Mouse (Mus musculus): ENCODE data around the gene Apol6. TPM values are rescaled to one million over a fixed set of nuclear protein-coding genes. Genes with fewer than 3 reads are reported as not detected.
A peak's percentile ranks its signal among the peaks of the same experiment; 100 is the strongest.

The Apol6 gene
- total and polyA plus RNA-seq, 2 experiments from 2014 or later: 0.11 TPM; not detected in 1

- Histone ChIP-seq H3K9me3 (replicated peaks; ENCODE audit: control insufficient read depth, low read length) (no peaks in the 10 kb centered on the region), H3K27ac (ENCODE audit: low read depth) (no peak overlapping the region), H3K36me3 (replicated peaks; ENCODE audit: control insufficient read depth, insufficient read depth, low read length) (no peaks in the 10 kb centered on the region), H3K4me1 (ENCODE audit: control insufficient read depth, insufficient read depth) (peaks cover 6% of the 10 kb centered on the region), H3K4me2 (ENCODE audit: low read depth, low read length) (no peak overlapping the region), H3K9ac (replicated peaks; ENCODE audit: low read depth, low read length) (no peak overlapping the region), H3K4me3 (ENCODE audit: low read depth, low read length) (no peak overlapping the region), H3K27me3 (ENCODE audit: control insufficient read depth, insufficient read depth, low read length) (no peaks in the 10 kb centered on the region)
- DNase-seq (ENCODE audit: low spot score) (no peak), ATAC-seq (ENCODE audit: insufficient read depth, low read depth) (no peak)
- TF ChIP-seq EP300 (IDR thresholded peaks at IDR 0.05; ENCODE audit: low read depth) (no peak), CTCF (IDR thresholded peaks at IDR 0.05; ENCODE audit: low read depth) (no peak)
- WGBS: 33% methylated on average over 1 of the region's 1 CpGs
Observed at GRCm38 (mm10) chr15:77052176-77052575, 7.6 kb downstream of the Apol6 start.

GRCm38 (mm10) chr15:77053021-77053420, 8.5 kb downstream of the Apol6 start:
- H3K27ac ChIP-seq (ENCODE audit: low read depth): no peak overlapping the region

DNA sequence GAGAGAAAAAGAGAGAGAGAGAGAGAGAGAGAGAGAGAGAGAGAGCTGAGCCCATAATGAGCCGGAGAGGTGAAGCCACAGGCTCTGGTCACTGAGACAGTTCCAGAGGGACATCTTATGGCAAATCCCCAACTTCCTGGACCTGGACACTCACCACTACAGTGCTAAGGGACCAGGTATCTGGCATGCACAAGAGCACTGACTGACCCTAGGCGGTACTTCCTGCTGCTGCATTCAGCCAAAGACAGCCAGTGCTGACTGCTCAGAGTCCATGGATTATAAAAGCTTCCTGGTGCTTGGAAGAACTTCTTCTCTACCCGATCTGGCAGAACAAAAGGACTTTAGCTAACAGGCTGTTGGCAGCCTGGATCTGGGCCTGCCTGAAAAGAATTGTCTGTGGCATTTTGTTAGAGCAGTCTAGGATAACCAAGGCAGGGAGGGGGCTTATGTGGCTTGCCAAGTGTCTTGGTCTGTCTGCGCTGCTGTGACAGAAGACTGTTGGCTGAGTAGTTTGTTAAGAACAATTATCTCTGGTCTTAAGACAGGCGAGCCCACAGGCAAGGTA, 10.2 kb downstream of the Apol6 start:
- 64% methylated on average over 5 of the region's 5 CpGs for WGBS
- Histone ChIP-seq H3K9ac (replicated peaks; ENCODE audit: low read depth, low read length) (no peak overlapping the region), H3K27ac (ENCODE audit: low read depth) (peak overlapping the region; percentile 34), H3K27me3 (ENCODE audit: control insufficient read depth, insufficient read depth, low read length) (no peaks in the 10 kb centered on the region), H3K36me3 (replicated peaks; ENCODE audit: control insufficient read depth, insufficient read depth, low read length) (no peaks in the 10 kb centered on the region), H3K4me1 (ENCODE audit: control insufficient read depth, insufficient read depth) (peaks cover 6% of the 10 kb centered on the region), H3K4me2 (ENCODE audit: low read depth, low read length) (no peak overlapping the region), H3K4me3 (ENCODE audit: low read depth, low read length) (no peak overlapping the region), H3K9me3 (replicated peaks; ENCODE audit: control insufficient read depth, low read length) (no peaks in the 10 kb centered on the region)
- TF ChIP-seq CTCF (IDR thresholded peaks at IDR 0.05; ENCODE audit: low read depth): no peak
- TF ChIP-seq EP300 (IDR thresholded peaks at IDR 0.05; ENCODE audit: low read depth): no peak
- ATAC-seq (ENCODE audit: insufficient read depth, low read depth) (no peak), DNase-seq (ENCODE audit: low spot score) (no peak)

More at GRCm38 (mm10) chr15:77053021-77053420, 8.5 kb downstream of the Apol6 start:
- Histone ChIP-seq H3K27me3 (ENCODE audit: control insufficient read depth, insufficient read depth, low read length) (no peaks in the 10 kb centered on the region), H3K9me3 (replicated peaks; ENCODE audit: control insufficient read depth, low read length) (no peaks in the 10 kb centered on the region), H3K9ac (replicated peaks; ENCODE audit: low read depth, low read length) (no peak overlapping the region), H3K4me3 (ENCODE audit: low read depth, low read length) (no peak overlapping the region), H3K4me2 (ENCODE audit: low read depth, low read length) (no peak overlapping the region), H3K4me1 (ENCODE audit: control insufficient read depth, insufficient read depth) (peaks cover 6% of the 10 kb centered on the region), H3K36me3 (replicated peaks; ENCODE audit: control insufficient read depth, insufficient read depth, low read length) (no peaks in the 10 kb centered on the region)
- TF ChIP-seq EP300 (IDR thresholded peaks at IDR 0.05; ENCODE audit: low read depth): no peak
- no peak for TF ChIP-seq CTCF (IDR thresholded peaks at IDR 0.05; ENCODE audit: low read depth)
- 94% methylated on average over 1 of the region's 1 CpGs for WGBS
- DNase-seq (ENCODE audit: low spot score) (no peak), ATAC-seq (ENCODE audit: insufficient read depth, low read depth) (no peak)

DNA sequence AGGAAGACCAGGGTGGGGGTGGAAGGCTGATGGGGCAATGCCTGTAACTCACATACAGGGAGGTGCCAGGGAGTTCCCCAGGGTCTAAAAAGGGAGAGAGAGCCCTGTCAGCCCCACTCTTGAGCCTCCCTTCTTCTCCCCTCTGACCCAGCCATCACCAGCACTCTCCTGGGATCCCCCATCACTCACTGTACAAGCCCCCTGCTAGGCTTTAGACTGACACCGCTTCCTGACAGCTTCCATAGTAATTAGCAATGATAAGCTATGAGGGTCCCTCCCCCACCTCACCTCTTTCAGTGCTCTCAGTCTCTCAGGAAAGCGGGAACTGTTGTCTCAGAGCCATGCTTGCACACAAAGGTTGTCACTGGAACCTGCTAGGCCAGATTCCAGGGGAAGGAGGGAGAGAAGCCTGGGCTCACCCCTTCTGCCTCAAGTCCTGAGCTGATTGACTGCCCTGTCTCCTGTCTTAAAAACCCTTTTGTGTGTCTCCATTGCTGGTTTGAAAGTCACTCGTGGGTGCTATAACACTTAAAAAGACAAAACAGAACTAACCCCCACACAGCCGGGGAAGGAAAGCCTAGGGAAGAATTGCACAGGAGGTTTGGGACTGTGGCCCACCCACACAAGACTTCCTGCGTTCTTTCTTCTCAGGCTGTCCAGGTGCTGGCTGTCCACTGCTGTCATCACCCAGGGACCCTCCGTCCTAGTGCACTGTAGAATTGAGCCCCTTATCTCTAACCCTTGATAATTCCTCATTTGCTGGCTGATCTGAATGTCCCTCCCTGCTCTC, 11.7 kb downstream of the Apol6 start:
- Histone ChIP-seq H3K4me1 (ENCODE audit: control insufficient read depth, insufficient read depth) (peaks cover 6% of the 10 kb centered on the region), H3K9ac (replicated peaks; ENCODE audit: low read depth, low read length) (peak overlapping the region; percentile 30; the same call in 1 of the 2 replicates), H3K4me2 (ENCODE audit: low read depth, low read length) (no peak overlapping the region), H3K36me3 (replicated peaks; ENCODE audit: control insufficient read depth, insufficient read depth, low read length) (no peaks in the 10 kb centered on the region), H3K9me3 (replicated peaks; ENCODE audit: control insufficient read depth, low read length) (no peaks in the 10 kb centered on the region), H3K27me3 (ENCODE audit: control insufficient read depth, insufficient read depth, low read length) (no peaks in the 10 kb centered on the region), H3K4me3 (ENCODE audit: low read depth, low read length) (no peak overlapping the region), H3K27ac (ENCODE audit: low read depth) (no peak overlapping the region)
- DNase-seq (ENCODE audit: low spot score): no peak
- ATAC-seq (ENCODE audit: insufficient read depth, low read depth): 0 out of 2 replicates have a peak, but pooled peaks have one; percentile 30
- no peak for TF ChIP-seq CTCF (IDR thresholded peaks at IDR 0.05; ENCODE audit: low read depth)
- no peak for TF ChIP-seq EP300 (IDR thresholded peaks at IDR 0.05; ENCODE audit: low read depth)
- 11% methylated on average over 6 of the region's 6 CpGs for WGBS

DNA sequence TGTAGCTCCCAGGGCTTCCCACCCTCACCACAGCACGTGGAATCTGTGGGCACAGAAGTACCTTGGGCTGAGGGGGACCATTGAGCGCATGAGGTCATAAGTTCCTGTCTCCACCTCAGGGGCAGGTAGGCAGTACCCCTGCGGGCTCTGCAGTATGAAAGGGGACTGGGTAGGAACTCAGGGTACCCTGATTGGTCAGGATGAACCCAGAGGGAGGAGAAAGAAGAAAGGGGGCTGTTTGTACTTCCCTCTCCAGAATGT, 12.2 kb downstream of the Apol6 start:
- Histone ChIP-seq H3K27me3 (ENCODE audit: control insufficient read depth, insufficient read depth, low read length) (no peaks in the 10 kb centered on the region), H3K9ac (replicated peaks; ENCODE audit: low read depth, low read length) (peak overlapping the region; percentile 30; the same call in 1 of the 2 replicates), H3K9me3 (replicated peaks; ENCODE audit: control insufficient read depth, low read length) (no peaks in the 10 kb centered on the region), H3K36me3 (replicated peaks; ENCODE audit: control insufficient read depth, insufficient read depth, low read length) (no peaks in the 10 kb centered on the region), H3K4me1 (ENCODE audit: control insufficient read depth, insufficient read depth) (peaks cover 6% of the 10 kb centered on the region), H3K4me3 (ENCODE audit: low read depth, low read length) (no peak overlapping the region), H3K4me2 (ENCODE audit: low read depth, low read length) (no peak overlapping the region), H3K27ac (ENCODE audit: low read depth) (no peak overlapping the region)
- TF ChIP-seq EP300 (IDR thresholded peaks at IDR 0.05; ENCODE audit: low read depth) (no peak), CTCF (IDR thresholded peaks at IDR 0.05; ENCODE audit: low read depth) (no peak)
- DNase-seq (ENCODE audit: low spot score) (no peak), ATAC-seq (ENCODE audit: insufficient read depth, low read depth) (no peak)
- 26% methylated on average over 3 of the region's 3 CpGs for WGBS
